Mouse (Mus musculus) lung, postnatal 14 days (tissue): ENCODE data around the gene Slc2a10.

Source experiments
- DNase-seq: peaks from one replicate; pipeline ENCODE4 v3.0.0; 2021

Gene Slc2a10

DNA sequence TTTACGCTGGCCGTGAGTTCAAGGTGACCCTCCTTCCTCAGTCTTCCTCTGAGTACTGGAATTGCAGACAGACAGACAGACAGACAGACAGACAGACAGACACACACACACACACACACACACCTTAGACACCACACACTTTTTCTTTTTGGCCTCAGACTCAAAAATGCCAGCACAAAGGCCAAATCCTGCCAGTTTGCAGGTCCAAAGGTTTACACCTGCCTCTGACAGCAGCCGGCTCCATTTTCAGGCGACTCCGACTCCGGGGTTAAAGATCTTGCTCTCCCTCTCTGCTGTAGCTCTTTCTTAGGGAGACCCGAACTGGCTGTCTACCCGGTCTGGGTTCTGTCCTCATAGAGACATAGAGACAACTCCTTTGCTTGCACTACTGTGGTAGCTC is 60.5 kb downstream of the Slc2a10 start:
- no peak for DNase-seq

DNA sequence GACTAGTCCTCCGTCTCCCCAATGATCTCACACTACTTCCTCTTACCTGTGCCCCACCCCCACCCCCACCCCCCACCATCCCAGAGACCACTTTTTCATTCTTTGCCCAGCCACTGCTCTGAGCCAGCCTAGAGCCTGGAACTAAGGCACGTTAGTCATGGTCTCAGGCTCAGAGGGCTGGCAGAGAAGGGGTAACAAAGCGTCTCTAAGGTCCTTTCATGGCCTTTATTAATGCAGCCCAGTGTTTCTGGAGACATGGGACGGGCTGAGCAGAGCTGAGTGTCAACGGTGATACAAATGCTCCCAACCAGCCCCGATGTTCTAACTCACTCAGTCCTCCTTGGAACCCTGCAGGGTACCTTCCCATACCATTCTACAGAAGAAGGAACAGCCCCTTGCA is 61.0 kb downstream of the Slc2a10 start:
- DNase-seq: no peak

DNA sequence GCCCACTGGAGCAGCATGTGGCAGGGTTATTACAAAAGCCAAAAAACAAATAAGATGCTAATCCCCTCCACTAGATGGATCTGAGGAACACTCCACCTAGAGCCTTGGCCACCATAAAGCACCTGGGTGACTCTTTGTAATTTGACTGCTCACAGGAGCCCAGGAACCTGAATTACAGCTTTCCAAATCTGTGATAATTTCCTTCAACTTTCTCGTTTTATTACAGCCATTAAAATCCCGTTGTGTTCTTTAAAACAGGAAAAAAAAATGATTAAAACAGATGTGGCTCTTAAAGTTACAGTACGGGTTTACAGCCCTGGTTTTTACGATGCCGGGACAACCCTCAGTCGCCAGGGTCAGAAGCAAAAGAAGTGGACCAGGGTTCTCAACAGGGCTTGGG is 63.3 kb downstream of the Slc2a10 start:
- no peak for DNase-seq

DNA sequence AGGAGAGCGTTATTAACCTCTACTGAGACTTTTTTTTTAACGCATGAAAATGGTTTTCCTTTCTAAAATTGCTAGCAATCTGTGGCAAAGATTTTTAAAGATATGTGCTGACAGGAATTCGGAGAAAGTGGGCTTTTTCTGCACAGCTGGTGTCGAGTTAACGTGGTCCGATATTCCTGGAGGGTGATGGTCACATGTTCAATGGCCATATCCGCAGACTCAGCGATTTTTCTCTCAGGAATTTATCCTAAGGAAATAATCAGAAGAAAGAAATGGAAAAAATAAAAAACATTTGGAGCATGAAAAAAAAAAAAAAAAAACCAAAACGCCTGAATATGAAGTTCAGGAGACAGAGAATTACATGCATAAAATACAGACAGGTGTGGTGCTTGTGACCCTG is 64.2 kb downstream of the Slc2a10 start:
- no peak for DNase-seq

DNA sequence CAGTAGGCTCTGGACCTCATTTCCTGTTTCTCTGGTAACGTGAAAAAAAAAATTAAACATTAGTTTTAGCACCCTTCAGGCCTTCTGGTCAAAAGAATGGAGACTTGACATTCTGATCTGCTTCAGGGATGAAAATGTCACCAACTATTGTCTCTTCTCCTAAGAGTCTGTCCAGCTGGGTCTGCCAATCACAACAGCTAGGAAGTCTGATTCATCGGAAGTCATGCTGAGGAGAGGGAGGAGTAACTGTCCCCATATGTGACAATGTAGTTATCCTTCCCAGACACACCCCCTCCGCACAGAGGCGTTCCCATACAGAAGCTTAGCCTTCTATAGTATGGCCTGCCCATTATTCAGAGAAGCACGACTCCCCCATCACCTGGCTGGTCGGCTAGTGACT is 65.3 kb downstream of the Slc2a10 start:
- no peak for DNase-seq
